ENCODE assay signal across 25 mouse cellular contexts in genomic region chr8:120181274-120181673, GRCm38 (mm10). TPM values are rescaled to one million over a fixed set of nuclear protein-coding genes. Genes with fewer than 3 reads are reported as not detected.
A peak's percentile ranks its signal among the peaks of the same experiment; 100 is the strongest.
DNase-seq lines count a peak whose midpoint lies in the region; ATAC-seq and TF ChIP-seq lines count a peak whose summit lies in the region.
"Had no signal": no experiment of that assay in that cellular context is flagged by ENCODE, and none has a peak within 500 bp of the region (broad histone marks: within the 10 kb centered on the region; RNA-seq: fewer than 3 reads in every experiment).

No protein-coding gene starts in this region.

- no peaks in the 10 kb centered on the region for H3K36me3 ChIP-seq in liver, adult 2 months (ENCODE audit: control insufficient read depth, insufficient read depth, low read length)
- no peaks in the 10 kb centered on the region for H3K36me3 ChIP-seq in liver, embryonic 11.5 days (ENCODE audit: control insufficient read depth, insufficient read depth, low read length)
- no peaks in the 10 kb centered on the region for H3K36me3 ChIP-seq in limb, embryonic 10.5 days
- H3K36me3 ChIP-seq: embryonic facial prominence, embryonic 13.5 days; embryonic facial prominence, embryonic 15.5 days; forebrain, embryonic 15.5 days had no signal

- DNase-seq in embryo, embryonic 10 days (ENCODE audit: low spot score) = peak; percentile 4
- no peak for DNase-seq in embryo, embryonic 10.5 days (ENCODE audit: low spot score)
- DNase-seq in gastrocnemius, adult 2 months = no peak
- DNase-seq in gastrocnemius, postnatal 10 days = no peak
- peak; percentile 45 for DNase-seq in liver, adult 2 months (ENCODE audit: extremely low read depth, low read depth, low spot score)
- DNase-seq in liver, embryonic 11.5 days (ENCODE audit: low spot score) = no peak
- no peak for DNase-seq in limb, embryonic 10.5 days (ENCODE audit: low spot score)
- no peak for DNase-seq in heart, postnatal 14 days
- DNase-seq: adrenal gland, adult 8-10 months; adrenal gland, postnatal 14 days; cerebellum, adult 11 months; cerebellum, adult 18-20 months; cerebellum, adult 8-10 months; cerebellum, adult 9-11 months; cerebellum, postnatal 14 days; cerebellum, postnatal 36 days had no signal

- no peak for TF ChIP-seq CTCF in gastrocnemius, adult 2 months (IDR thresholded peaks at IDR 0.05)
- no peak for TF ChIP-seq CTCF in liver, adult 2 months (IDR thresholded peaks at IDR 0.05; ENCODE audit: low read depth, low read length)

- no peak for TF ChIP-seq POLR2A in liver, adult 2 months (IDR thresholded peaks at IDR 0.05; ENCODE audit: extremely low read depth, insufficient read depth, low read length)

- no peaks in the 10 kb centered on the region for H3K9me3 ChIP-seq in liver, embryonic 11.5 days (ENCODE audit: control insufficient read depth, low read length)
- H3K9me3 ChIP-seq in limb, embryonic 10.5 days (replicated peaks) = no peaks in the 10 kb centered on the region
- H3K9me3 ChIP-seq: embryonic facial prominence, embryonic 13.5 days; embryonic facial prominence, embryonic 15.5 days; forebrain, embryonic 13.5 days; forebrain, embryonic 15.5 days had no signal

- H3K4me1 ChIP-seq in liver, adult 2 months (ENCODE audit: control insufficient read depth, insufficient read depth, low read length) = peaks cover 8% of the 10 kb centered on the region
- H3K4me1 ChIP-seq in liver, embryonic 11.5 days (replicated peaks; ENCODE audit: control insufficient read depth, insufficient read depth, low read length) = peaks cover 19% of the 10 kb centered on the region
- peaks cover 72% of the 10 kb centered on the region for H3K4me1 ChIP-seq in limb, embryonic 10.5 days

- H3K4me3 ChIP-seq in gastrocnemius, adult 2 months = no peak overlapping the region
- no peak overlapping the region for H3K4me3 ChIP-seq in liver, adult 2 months (ENCODE audit: insufficient read depth, low read depth, low read length)
- H3K4me3 ChIP-seq in liver, embryonic 11.5 days (ENCODE audit: low read depth, low read length) = no peak overlapping the region
- H3K4me3 ChIP-seq in limb, embryonic 10.5 days = no peak overlapping the region
- H3K4me3 ChIP-seq: embryonic facial prominence, embryonic 13.5 days; embryonic facial prominence, embryonic 15.5 days; erythroblast, embryonic 14.5 days; forebrain, embryonic 13.5 days; forebrain, embryonic 15.5 days had no signal

- no peaks in the 10 kb centered on the region for H3K79me2 ChIP-seq in liver, adult 2 months (ENCODE audit: control insufficient read depth, insufficient read depth, low read length)

- no peak overlapping the region for H3K4me2 ChIP-seq in liver, embryonic 11.5 days
- H3K4me2 ChIP-seq: embryonic facial prominence, embryonic 13.5 days; embryonic facial prominence, embryonic 15.5 days; forebrain, embryonic 13.5 days; forebrain, embryonic 15.5 days had no signal

- H3K27me3 ChIP-seq in liver, adult 2 months (ENCODE audit: control insufficient read depth, insufficient read depth, low read length) = no peaks in the 10 kb centered on the region; the same call in 1 of the 2 replicates
- peaks cover 23% of the 10 kb centered on the region for H3K27me3 ChIP-seq in liver, embryonic 11.5 days (replicated peaks; ENCODE audit: control insufficient read depth, insufficient read depth, low read length)
- peaks cover 24% of the 10 kb centered on the region for H3K27me3 ChIP-seq in limb, embryonic 10.5 days (ENCODE audit: low read depth, poor library complexity, severe bottlenecking)
- H3K27me3 ChIP-seq: forebrain, embryonic 13.5 days; forebrain, embryonic 15.5 days had no signal

- H3K27ac ChIP-seq in gastrocnemius, adult 2 months = peak overlapping the region; percentile 2; the same call in 1 of the 2 replicates
- H3K27ac ChIP-seq in liver, adult 2 months (replicated peaks; ENCODE audit: insufficient read depth, low read depth, low read length) = no peak overlapping the region
- no peak overlapping the region for H3K27ac ChIP-seq in liver, embryonic 11.5 days (ENCODE audit: low read depth, low read length)
- peak overlapping the region; percentile 32; the same call in 1 of the 2 replicates for H3K27ac ChIP-seq in limb, embryonic 10.5 days
- H3K27ac ChIP-seq: embryonic facial prominence, embryonic 13.5 days; embryonic facial prominence, embryonic 15.5 days; forebrain, embryonic 13.5 days; forebrain, embryonic 15.5 days had no signal

- intact Hi-C loops in gastrocnemius, adult 2 months (cut with DNase I) = loop anchor here (2.0 to 5.0 kb wide), 2 partner anchors 30 to 61 kb away; no protein-coding TSS in a partner anchor
- intact Hi-C loops in heart, postnatal 14 days (cut with DNase I) = no loop called here

- H3K9ac ChIP-seq in liver, adult 2 months (ENCODE audit: low read depth, low read length) = no peak overlapping the region
- H3K9ac ChIP-seq in liver, embryonic 11.5 days (ENCODE audit: low read depth, low read length) = no peak overlapping the region
- H3K9ac ChIP-seq: embryonic facial prominence, embryonic 13.5 days; embryonic facial prominence, embryonic 15.5 days; forebrain, embryonic 13.5 days; forebrain, embryonic 15.5 days had no signal

- WGBS in liver, adult 2 months = 25% methylated on average over 5 of the region's 5 CpGs
- WGBS in liver, embryonic 11.5 days = 72% methylated on average over 5 of the region's 5 CpGs
- WGBS in limb, embryonic 10.5 days = 89% methylated on average over 5 of the region's 5 CpGs

- no peak for ATAC-seq in liver, embryonic 11.5 days (replicated peaks; ENCODE audit: low FRiP score)
- ATAC-seq: forebrain, embryonic 13.5 days; forebrain, embryonic 15.5 days had no signal

RNA-seq across cellular contexts. Expression of gene Fam92b, which starts 4.0 kb away (rescaled TPM):
- total RNA-seq in gastrocnemius, adult 2 months (2021) = not detected
- not detected for total RNA-seq in gastrocnemius, postnatal 10 days (2021)
- not detected in 2 replicates for total RNA-seq in liver, adult 2 months (2014; rRNA removed)
- polyA plus RNA-seq in liver, adult 2 months (2012; rRNA removed) = not detected in 2 replicates
- polyA plus RNA-seq in liver, embryonic 11.5 days (2014; fragmentation: Nextera tagmentation; extraction: Ambion mirVana) = 0.27 TPM in 1 of 2 replicates, not detected in the other
- polyA plus RNA-seq in limb, embryonic 10.5 days (2016; fragmentation: Nextera tagmentation; extraction: Ambion mirVana) = 0.16 TPM in 1 of 2 replicates, not detected in the other
- total RNA-seq in heart, postnatal 14 days (2021) = not detected
- total RNA-seq: common myeloid progenitor, adult 5-6 weeks; ES-E14; MEL had no signal
- polyA plus RNA-seq: C2C12; erythroblast, embryonic 14.5 days had no signal

RNA-seq across cellular contexts. Expression of gene Gse1, which starts 47.0 kb away (rescaled TPM):
- 10 to 100 TPM; 26.5 to 37.3 TPM for total RNA-seq in gastrocnemius, adult 2 months (2021)
- total RNA-seq in gastrocnemius, postnatal 10 days (2021) = 10 to 100 TPM; 25.5 to 38.6 TPM
- 2.6 and 3.6 TPM in 2 replicates for total RNA-seq in liver, adult 2 months (2014; rRNA removed)
- polyA plus RNA-seq in liver, adult 2 months (2012; rRNA removed) = 8.5 and 10.0 TPM in 2 replicates
- polyA plus RNA-seq in liver, embryonic 11.5 days (2014; fragmentation: Nextera tagmentation; extraction: Ambion mirVana) = 23.1 and 25.3 TPM in 2 replicates
- polyA plus RNA-seq in limb, embryonic 10.5 days (2016; fragmentation: Nextera tagmentation; extraction: Ambion mirVana) = 6.7 and 8.1 TPM in 2 replicates
- total RNA-seq in heart, postnatal 14 days (2021) = 10 to 100 TPM; 29.0 to 33.1 TPM

Comparison
In these comparisons a context has a peak if more than half of its experiments do, and no peak if none do; other contexts are left out.
1. DNase-seq: peak in embryo, embryonic 10 days (single experiment) and liver, adult 2 months (single experiment); none in embryo, embryonic 10.5 days (single experiment), gastrocnemius, adult 2 months (single experiment), gastrocnemius, postnatal 10 days (single experiment), liver, embryonic 11.5 days (single experiment), limb, embryonic 10.5 days (single experiment) and heart, postnatal 14 days (0 of 2).
2. H3K27ac ChIP-seq: peak in gastrocnemius, adult 2 months (single experiment) and limb, embryonic 10.5 days (single experiment); none in liver, adult 2 months (single experiment) and liver, embryonic 11.5 days (single experiment).